Mouse (Mus musculus): ENCODE measurements around the gene Cenpt.
"Not testable (repeated sequence)": the region's sequence is repeated elsewhere in the genome, so short reads cannot be mapped to it uniquely, and the experiment has no call there.

Cenpt gene

GRCm38 (mm10) chr8:105854303-105854702 lies 1.2 kb upstream of the Cenpt start:
- DNase-seq = no peak

DNA sequence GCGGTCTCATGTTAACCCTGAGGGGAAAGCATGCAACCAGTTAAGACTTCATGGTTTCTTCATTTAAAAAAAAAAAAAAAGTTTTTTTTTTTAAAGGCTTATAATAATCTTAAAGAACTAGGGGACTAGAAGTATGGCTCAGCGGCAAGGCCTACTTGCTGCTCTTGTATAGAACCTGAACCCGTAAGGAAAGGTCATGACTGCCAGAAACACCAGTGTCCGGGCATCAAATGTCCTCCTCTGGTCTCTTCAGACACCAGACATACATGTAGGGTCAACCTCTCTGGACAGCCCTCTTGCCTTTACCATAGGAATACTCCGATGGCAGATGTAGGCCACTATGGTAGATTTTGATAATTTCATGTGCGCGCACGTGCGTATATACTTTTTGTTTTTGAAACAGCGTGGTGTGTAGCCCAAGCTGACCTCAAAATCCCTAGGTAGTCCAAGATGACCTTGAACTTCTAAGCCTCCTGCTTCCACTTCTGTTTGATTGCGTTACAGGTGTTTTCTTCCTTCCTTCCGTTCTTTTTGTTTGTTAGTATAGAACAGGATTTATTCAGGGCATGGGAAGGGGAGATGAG lies 840 bp downstream of the Cenpt start:
- no peak for DNase-seq

DNA sequence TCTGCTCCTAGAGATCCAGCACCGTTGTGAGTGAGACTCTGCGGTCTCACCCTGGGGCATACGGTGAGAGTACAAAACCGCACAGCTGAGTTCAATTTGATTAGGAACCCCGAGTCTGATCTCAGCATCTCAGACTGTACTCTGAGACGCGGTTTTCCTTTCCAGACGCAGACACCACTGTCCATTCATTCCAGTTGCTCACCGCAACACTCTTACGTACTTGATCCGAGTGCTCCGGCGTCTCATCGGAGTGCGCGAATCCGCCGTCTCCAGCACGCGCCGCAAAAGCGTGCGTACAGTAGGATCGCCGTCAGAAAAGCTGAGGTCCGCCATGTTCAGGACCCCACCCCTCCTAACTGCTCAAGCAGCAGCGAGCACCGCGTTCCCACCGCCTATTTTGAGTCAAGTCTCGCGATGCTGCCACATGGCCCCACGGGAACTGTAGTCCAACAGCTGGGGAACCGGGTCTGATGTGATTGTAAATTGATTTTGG lies 1.4 kb downstream of the Cenpt start:
- DNase-seq = peak; percentile 93 to 94

GRCm38 (mm10) chr8:105850611-105851010 lies 2.5 kb downstream of the Cenpt start:
- DNase-seq = no peak

- DNase-seq = no peak
These were observed 3.1 kb downstream of the Cenpt start for GRCm38 (mm10) chr8:105850014-105850413.

DNA sequence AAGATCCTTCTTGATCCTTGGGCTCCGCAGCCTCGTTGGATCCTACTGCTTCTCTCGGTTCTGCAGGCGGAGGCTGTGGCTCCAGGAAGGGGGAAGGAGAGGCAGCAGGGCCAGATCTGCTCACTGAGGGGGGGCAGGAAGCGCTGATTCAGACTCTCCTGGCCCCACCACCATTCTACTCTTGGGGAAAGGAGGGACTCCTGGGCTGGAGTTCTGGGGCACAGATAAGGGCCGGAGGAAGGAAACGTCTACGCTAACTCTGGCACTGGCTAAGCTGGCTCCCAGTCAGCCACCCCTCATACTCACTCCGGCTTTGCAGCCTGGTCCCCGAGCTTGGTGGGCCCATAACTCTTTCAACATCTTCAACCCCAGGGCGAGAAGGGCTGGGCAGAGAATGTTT lies 6.4 kb downstream of the Cenpt start:
- DNase-seq = no peak

GRCm38 (mm10) chr8:105839209-105839608 lies 13.9 kb downstream of the Cenpt start:
- no peak for DNase-seq

DNA sequence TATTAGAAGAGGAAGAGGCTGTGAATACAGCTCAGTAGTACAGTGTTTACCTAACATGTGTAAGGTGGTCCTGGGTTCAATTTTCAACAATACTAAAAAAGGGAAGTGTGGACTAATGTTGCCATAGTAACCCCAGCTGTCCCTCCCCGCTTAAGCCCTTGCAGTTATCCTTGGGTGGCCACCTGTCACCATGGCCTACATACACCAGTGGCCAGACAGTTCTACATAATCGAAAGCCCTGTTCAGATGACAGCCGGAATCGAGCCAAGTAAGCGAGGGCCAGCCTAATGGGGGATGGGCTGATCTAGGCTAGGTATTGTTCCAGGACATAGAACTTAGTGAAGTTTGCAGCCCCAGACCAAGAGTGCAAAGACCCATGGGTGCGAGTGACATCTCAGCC lies 16.1 kb downstream of the Cenpt start:
- no peak for DNase-seq

GRCm38 (mm10) chr8:105835318-105835717 lies 17.8 kb downstream of the Cenpt start:
- peak; percentile 82 to 84 for DNase-seq

- DNase-seq = not testable (repeated sequence)
These were observed 19.3 kb downstream of the Cenpt start for GRCm38 (mm10) chr8:105833740-105834139.

DNA sequence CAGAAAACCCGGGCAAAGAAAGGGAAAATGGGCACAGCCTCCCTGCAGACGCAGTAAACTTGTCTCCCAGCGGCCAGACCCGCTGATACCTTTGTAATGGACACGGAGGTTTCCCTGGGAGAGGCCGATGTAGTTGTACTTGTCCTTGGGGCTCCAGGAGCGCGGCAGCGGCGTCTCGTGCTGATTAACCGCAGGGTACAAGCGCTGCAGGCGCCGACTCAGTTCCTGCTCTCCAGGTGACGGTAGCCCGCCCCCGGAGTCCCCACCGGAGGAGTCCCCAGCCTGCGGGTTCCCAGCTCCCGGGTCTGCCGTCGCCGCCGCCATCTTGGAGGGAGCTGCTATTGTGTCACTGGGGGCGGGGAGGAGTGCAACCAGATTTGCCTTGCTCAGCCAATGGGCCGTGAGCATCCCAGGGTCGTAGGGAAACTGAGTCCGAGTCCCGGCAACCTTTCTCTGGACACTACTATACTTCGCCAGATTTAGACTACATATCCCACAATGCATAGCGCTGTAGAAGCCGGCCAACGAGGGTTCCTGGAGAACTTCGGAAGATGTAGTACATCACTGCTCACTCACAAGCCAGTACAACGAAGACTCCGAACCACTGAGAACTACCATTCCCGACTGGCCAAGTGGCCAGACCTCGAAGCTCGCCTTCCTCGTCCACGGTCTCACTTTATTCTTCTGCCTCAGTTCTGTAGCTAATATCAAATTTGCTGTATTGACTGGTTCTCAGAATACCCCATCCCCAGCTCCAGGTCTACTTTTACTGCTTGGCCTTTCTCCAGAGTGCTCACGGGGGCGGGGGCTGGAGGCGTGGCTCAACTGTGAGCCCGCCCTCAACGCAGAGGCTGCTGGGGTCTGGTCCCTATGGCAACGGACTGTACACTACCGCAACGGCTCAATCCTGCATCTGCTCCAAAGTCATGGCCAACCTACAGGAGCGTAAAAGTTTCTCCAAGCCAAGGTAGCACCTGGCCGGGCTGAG lies 25.9 kb downstream of the Cenpt start, which contains the start of the genes Ranbp10 and Tsnaxip1:
Ranbp10 (minus strand) TSS at position 490 of the 988 bp plus-strand sequence.
Tsnaxip1 (plus strand) TSS at position 871 of the 988 bp plus-strand sequence.
- DNase-seq = peak; percentile 98 to 99

DNA sequence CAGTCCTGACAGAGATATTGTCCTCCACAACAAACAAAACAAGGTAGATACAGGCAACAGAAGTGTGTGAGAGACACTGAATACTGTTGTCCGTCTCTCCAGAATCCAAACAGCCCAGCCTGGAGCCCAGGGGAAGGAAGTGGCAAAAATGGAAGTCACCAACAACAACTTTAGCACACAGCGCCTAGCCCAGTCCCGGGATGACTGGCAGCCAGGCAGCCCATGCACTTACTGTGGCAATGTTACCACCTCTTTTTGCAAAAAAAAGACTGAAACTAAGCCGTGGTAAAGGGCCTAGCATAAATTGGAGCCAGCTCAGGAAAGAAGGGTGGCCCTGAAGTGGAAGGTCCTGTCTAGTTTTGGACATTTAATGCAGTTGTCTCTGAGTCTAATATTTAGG lies 26.7 kb downstream of the Cenpt start:
- no peak for DNase-seq

DNA sequence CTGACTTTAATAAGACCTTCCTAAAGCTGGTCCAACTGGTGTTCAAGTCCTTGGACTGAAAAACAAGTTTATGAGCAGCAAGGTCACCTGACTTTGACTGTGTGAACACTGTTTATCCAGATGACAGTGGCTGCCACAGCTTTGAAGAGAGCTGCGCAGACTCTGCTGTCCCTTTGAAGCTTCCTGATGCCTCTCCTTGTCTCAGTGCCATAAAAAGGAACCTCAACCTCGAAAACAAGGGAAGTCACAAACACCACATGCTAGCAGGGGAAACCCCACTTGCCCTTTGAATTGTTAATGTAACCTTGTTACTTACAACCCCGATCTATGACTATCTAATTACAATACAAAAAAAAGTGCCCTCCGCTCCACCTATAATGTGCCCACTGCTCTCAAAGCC lies 27.6 kb downstream of the Cenpt start:
- DNase-seq = no peak

DNA sequence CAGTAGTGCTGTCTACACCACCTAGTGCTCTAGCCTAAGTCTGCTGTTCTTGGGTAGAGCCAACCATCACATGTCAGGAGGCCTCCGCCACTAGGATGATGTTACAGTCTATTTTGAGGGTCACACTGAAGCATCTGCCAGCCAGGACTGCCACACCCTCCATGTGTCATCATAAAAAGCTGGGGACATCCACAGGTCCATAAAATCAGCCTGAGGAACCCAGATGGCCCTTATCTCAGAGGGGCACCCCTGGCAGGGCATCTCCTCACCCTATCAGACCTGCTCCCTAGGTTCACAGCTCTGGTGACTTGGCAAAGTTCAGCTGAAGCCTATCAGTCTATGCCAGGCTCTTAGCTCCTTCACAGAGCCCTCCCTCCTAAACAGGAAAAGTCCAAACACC lies 32.2 kb downstream of the Cenpt start:
- DNase-seq = no peak

DNA sequence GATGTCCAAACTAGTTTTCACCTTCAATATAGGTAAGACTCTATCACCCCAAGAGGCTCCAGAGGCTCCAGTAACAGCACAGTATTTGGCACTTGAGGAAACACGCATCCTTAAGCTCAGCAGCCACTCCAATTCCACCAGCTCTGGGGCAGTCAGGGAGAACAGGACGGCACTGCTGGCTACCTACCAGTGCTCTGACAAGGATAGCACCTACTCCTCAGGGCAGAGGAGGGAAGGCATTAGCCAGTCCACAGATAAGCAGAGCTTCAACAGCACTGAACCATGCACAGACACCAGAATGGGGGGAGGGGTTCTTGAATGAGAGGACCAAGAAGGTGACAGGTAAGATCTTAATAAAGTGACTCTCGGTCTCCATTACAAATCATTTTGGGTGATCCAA lies 33.4 kb downstream of the Cenpt start:
- DNase-seq = no peak

GRCm38 (mm10) chr8:105813241-105813640 lies 39.8 kb downstream of the Cenpt start:
- DNase-seq = no peak

DNA sequence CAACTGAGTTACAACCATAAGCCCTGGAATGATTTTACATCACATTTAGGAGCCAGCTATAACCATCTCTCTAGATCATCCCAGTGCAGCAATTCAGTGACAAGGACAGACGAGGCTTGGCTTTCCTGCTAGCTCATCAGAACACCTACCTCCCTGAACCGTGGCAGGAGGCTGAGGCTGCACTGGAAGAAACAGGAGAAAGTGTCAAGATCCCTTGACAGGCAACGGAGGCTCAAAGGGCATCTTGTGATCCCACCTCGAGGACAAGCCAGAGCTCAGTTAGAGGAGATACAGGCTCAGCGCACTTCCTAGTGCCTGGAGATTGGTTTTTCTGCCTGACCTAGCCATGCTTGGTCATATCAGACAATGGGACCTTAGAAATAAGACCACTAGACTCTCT lies 40.6 kb downstream of the Cenpt start:
- DNase-seq = peak; percentile 36 to 72

DNA sequence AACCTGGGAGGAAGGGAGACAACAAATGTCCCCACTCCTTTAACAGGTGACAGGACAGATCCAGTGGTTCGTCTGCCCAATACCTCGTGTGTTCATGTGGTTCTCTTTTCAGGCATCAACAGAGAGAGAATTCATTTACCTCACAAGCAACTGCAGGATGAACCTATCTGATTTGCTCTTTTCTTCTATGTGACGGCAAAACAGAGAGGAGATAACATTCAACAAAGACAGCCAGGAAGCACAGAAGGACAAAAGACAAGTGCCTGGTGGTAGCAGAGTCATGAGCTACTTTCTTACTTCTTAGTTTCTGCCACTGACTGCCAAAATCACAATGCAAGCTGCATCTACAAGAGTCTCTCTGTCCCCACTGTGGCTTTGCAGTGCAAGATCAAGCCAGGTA lies 41.5 kb downstream of the Cenpt start:
- DNase-seq = no peak

DNA sequence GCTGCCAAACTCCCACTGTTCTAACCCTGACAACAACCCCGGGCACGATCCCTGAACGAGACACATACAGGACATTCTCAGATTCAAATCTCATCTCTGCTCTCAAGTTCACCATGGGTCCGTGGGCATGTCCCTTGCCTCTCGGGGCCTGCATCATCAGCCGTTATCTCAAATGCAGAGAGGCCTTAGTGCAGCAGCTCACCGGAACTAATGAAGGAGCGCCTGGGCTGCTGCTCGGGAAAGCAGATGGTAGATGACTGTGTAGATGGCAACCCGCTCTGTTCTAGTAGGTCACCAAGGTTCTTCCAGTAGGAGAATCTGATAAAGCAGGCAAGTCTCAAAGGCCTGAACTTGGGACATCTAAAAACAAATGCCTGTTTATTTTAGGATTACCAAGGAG lies 42.0 kb downstream of the Cenpt start:
- DNase-seq = no peak

DNA sequence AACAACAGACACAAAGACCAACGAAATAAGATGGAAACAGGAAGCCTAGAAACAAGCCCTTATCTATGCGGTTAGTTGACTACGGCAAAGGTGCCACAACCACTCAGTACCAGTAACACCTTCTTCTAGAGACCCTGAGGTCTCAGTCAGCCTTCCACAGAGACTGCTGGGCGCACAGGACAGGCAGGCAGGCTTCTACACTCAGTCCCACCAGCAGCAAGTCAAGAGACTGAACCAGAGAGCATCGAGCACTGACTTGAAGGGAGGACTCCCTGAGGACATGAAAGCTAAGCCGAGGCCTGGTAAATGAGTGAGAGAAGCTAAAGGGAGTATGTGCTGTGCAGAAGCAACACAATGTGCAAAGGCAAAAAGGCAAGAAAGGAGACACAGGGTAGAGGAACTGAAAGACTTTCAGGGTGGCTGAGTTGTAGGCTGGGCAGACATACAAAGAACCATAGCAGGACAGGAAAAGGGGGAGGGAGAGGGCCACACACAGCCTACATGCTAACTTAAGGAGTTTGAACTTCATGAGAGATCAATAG lies 42.8 kb downstream of the Cenpt start:
- DNase-seq = no peak

DNA sequence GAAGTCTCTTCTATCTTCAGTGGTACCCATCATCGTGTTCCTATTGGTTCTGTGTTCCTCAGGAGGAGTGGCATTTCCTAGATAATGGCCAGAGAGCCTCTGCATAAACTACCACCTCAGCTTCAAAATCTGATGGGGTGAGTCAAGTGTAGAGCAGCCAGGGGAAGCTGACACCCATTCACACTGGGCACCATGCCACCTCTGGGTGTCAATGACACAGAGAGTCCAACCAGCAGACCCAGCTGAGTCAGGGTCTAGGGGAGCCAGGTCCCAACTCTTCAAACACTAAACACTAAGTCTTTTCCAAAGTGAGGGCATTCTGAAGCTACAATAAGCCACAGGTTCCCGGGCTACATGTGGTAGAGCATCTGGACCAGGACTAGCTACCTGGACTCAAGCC lies 44.6 kb downstream of the Cenpt start:
- peak; percentile 53 to 65 for DNase-seq

GRCm38 (mm10) chr8:105807766-105808165 lies 45.3 kb downstream of the Cenpt start:
- DNase-seq = peak; percentile 42 to 64

- DNase-seq = no peak
These were observed 47.1 kb downstream of the Cenpt start for GRCm38 (mm10) chr8:105805964-105806363.

DNA sequence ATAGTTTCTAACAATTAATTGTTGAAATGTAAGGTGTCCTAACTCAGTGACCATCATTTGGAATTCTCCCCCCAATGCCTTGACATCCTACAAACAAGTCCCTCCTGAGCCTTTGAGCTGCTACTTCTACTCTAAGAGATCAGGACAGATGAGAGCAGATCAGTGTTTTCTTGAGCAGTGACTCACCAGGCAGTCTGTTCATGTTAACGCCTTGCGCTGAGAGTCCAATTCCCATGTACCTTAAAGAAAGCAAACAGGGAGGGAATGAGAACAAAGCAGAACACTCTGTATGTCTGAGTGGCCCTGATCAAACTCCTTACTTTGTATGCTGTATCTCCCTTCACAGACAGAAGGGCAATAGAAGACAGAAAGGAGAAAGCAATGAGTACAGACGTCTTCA lies 47.7 kb downstream of the Cenpt start:
- DNase-seq = no peak
